Mouse (Mus musculus): ENCODE results near the gene Hirip3. TPM values are rescaled to one million over a fixed set of nuclear protein-coding genes. Genes with fewer than 3 reads are reported as not detected.

The Hirip3 gene
- 46.1 and 50.7 TPM in 2 replicates for polyA plus RNA-seq (2016; fragmentation: Nextera tagmentation; extraction: Ambion mirVana)

- peak within 1 kb of the TSS; percentile 82 for H3K4me2 ChIP-seq
- H3K9me3 ChIP-seq: no peaks in the 10 kb centered on the region
- H3K36me3 ChIP-seq: peaks cover 73% of the 10 kb centered on the region
- H3K27me3 ChIP-seq: no peaks in the 10 kb centered on the region
- ATAC-seq (ENCODE audit: insufficient number of reproducible peaks, insufficient read depth, low FRiP score, low TSS enrichment, low read depth): peak; percentile 90
- peak within 1 kb of the TSS; percentile 89 for H3K27ac ChIP-seq
- peak within 1 kb of the TSS; percentile 69 for H3K4me3 ChIP-seq (replicated peaks)
- peaks cover 30% of the 10 kb centered on the region for H3K4me1 ChIP-seq (replicated peaks)
- H3K9ac ChIP-seq (replicated peaks): peak within 1 kb of the TSS; percentile 68
- 2% methylated on average over 42 of the region's 42 CpGs for WGBS
These were observed at the start of gene Hirip3 for GRCm38 (mm10) chr7:126861429-126862130. TSS of gene Hirip3 (plus strand) at chr7:126861972.

DNA sequence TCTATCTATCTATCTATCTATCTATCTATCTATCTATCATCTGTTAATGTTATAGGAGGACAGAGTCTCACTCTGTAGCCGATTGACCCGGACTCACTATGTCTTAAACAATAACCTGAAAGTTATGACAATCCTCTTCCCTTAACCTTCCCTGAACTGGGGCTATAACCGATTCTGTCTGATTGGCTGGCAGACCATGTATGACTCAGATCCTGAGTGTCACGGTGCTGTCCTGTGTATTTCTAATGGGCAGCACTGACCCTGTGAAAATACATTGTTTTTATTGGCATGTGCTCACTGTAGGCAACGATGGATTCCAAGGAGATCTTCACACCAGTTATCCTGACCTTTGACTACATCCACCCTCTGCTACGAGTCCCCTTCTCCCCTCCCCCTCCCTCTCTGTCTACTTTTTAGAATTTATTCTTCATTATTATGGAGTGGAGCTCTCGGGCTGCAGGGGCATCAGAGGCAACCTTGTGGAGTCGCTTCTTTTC, 46.0 kb upstream of the Hirip3 start:
- Histone ChIP-seq H3K4me1 (replicated peaks) (no peaks in the 10 kb centered on the region), H3K4me2 (no peak overlapping the region), H3K9me3 (no peaks in the 10 kb centered on the region), H3K4me3 (replicated peaks) (no peak overlapping the region), H3K9ac (replicated peaks) (no peak overlapping the region), H3K36me3 (no peaks in the 10 kb centered on the region), H3K27me3 (peaks cover 9% of the 10 kb centered on the region; the same call in 1 of the 2 replicates), H3K27ac (no peak overlapping the region)
- no peak for ATAC-seq (ENCODE audit: insufficient number of reproducible peaks, insufficient read depth, low FRiP score, low TSS enrichment, low read depth)
- WGBS: 73% methylated on average over 8 of the region's 8 CpGs

DNA sequence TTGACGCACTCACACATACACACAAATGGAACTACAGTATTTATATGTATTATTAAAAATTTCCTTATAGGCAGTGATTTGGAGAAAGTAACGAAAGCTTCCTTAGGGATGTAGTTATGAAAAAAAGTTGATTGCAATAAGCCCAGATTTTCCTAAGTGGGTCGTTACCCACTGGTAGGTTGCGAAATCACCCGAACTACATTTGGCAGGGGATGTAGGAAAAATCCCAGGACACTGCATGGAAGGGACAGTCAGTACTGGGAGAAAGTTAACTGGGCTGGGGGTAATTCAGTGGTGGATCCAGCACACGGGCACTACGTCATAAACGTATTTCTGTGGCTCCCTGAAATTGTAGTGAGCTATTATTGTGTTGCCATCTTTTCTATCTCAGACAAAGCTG, 45.3 kb upstream of the Hirip3 start:
- 82% methylated on average over 8 of the region's 8 CpGs for WGBS

GRCm38 (mm10) chr7:126817595-126817994, 44.2 kb upstream of the Hirip3 start:
- H3K4me1 ChIP-seq (replicated peaks): 0 out of 2 replicates have a peak, but pooled peaks cover under 1% of the 10 kb centered on the region
- H3K4me2 ChIP-seq: no peak overlapping the region
- no peaks in the 10 kb centered on the region for H3K9me3 ChIP-seq
- ATAC-seq (ENCODE audit: insufficient number of reproducible peaks, insufficient read depth, low FRiP score, low TSS enrichment, low read depth): no peak
- 88% methylated on average over 7 of the region's 7 CpGs for WGBS
- peaks cover 16% of the 10 kb centered on the region for H3K27me3 ChIP-seq
- H3K9ac ChIP-seq (replicated peaks): no peak overlapping the region
- H3K36me3 ChIP-seq: no peaks in the 10 kb centered on the region
- no peak overlapping the region for H3K27ac ChIP-seq
- H3K4me3 ChIP-seq (replicated peaks): no peak overlapping the region

More for the DNA sequence above, 45.3 kb upstream of the Hirip3 start:
- Histone ChIP-seq H3K27ac (no peak overlapping the region), H3K9me3 (no peaks in the 10 kb centered on the region), H3K4me2 (no peak overlapping the region), H3K36me3 (no peaks in the 10 kb centered on the region), H3K27me3 (peaks cover 9% of the 10 kb centered on the region; the same call in 1 of the 2 replicates), H3K9ac (replicated peaks) (no peak overlapping the region), H3K4me3 (replicated peaks) (no peak overlapping the region), H3K4me1 (replicated peaks) (no peaks in the 10 kb centered on the region)
- no peak for ATAC-seq (ENCODE audit: insufficient number of reproducible peaks, insufficient read depth, low FRiP score, low TSS enrichment, low read depth)

DNA sequence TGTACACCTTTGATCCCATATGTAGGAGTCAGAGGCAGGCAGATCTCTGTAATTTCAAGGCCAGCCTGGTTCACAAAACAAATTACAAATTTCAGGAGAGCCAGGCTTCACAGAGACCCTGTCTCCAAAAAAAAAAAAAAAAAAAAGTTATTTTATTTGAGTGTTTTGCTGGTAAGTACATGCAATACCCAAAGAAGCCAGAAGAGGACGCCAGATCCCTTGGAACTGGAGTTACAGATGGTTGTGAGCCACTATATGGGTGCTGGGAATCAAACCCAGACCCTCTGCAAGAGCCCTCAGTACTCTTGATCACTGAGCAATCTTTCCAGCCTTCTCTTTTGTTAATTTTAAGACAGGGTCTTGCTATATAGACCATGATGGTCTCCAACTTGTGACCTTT, 43.0 kb upstream of the Hirip3 start:
- no peak for ATAC-seq (ENCODE audit: insufficient number of reproducible peaks, insufficient read depth, low FRiP score, low TSS enrichment, low read depth)
- H3K36me3 ChIP-seq: no peaks in the 10 kb centered on the region
- peaks cover 22% of the 10 kb centered on the region for H3K27me3 ChIP-seq
- peaks cover 11% of the 10 kb centered on the region for H3K4me1 ChIP-seq (replicated peaks)
- no peak overlapping the region for H3K4me2 ChIP-seq
- H3K27ac ChIP-seq: no peak overlapping the region
- no peaks in the 10 kb centered on the region for H3K9me3 ChIP-seq
- H3K9ac ChIP-seq (replicated peaks): no peak overlapping the region
- no peak overlapping the region for H3K4me3 ChIP-seq (replicated peaks)
- 29% methylated on average over 1 of the region's 1 CpGs for WGBS

- Histone ChIP-seq H3K27me3 (peaks cover 45% of the 10 kb centered on the region), H3K9me3 (no peaks in the 10 kb centered on the region), H3K4me2 (no peak overlapping the region), H3K9ac (replicated peaks) (no peak overlapping the region), H3K36me3 (no peaks in the 10 kb centered on the region), H3K27ac (no peak overlapping the region), H3K4me1 (replicated peaks) (peaks cover 11% of the 10 kb centered on the region), H3K4me3 (replicated peaks) (no peak overlapping the region)
- no peak for ATAC-seq (ENCODE audit: insufficient number of reproducible peaks, insufficient read depth, low FRiP score, low TSS enrichment, low read depth)
- WGBS: 19% methylated on average over 7 of the region's 7 CpGs
These were observed 39.8 kb upstream of the Hirip3 start for GRCm38 (mm10) chr7:126821835-126822511.

- H3K4me2 ChIP-seq: peak overlapping the region; percentile 56
These were observed 39.0 kb upstream of the Hirip3 start for GRCm38 (mm10) chr7:126822741-126823140.

GRCm38 (mm10) chr7:126823202-126823711, 38.5 kb upstream of the Hirip3 start:
- Histone ChIP-seq H3K27me3 (peaks cover 45% of the 10 kb centered on the region), H3K27ac (no peak overlapping the region), H3K9me3 (no peaks in the 10 kb centered on the region), H3K9ac (replicated peaks) (peak overlapping the region; percentile 45; the same call in 1 of the 2 replicates), H3K4me2 (peak overlapping the region; percentile 56), H3K4me3 (replicated peaks) (peak overlapping the region; percentile 33), H3K36me3 (no peaks in the 10 kb centered on the region), H3K4me1 (replicated peaks) (peaks cover 11% of the 10 kb centered on the region)
- ATAC-seq (ENCODE audit: insufficient number of reproducible peaks, insufficient read depth, low FRiP score, low TSS enrichment, low read depth): no peak
- 0% methylated on average over 7 of the region's 19 CpGs for WGBS

More at GRCm38 (mm10) chr7:126822741-126823140, 39.0 kb upstream of the Hirip3 start:
- H3K27ac ChIP-seq: no peak overlapping the region
- peaks cover 11% of the 10 kb centered on the region for H3K4me1 ChIP-seq (replicated peaks)
- no peaks in the 10 kb centered on the region for H3K9me3 ChIP-seq
- WGBS: 7% methylated on average over 9 of the region's 9 CpGs
- H3K9ac ChIP-seq (replicated peaks): no peak overlapping the region
- H3K4me3 ChIP-seq (replicated peaks): 0 out of 2 replicates have a peak overlapping the region, but pooled peaks have one; percentile 33
- H3K36me3 ChIP-seq: no peaks in the 10 kb centered on the region
- ATAC-seq (ENCODE audit: insufficient number of reproducible peaks, insufficient read depth, low FRiP score, low TSS enrichment, low read depth): no peak
- H3K27me3 ChIP-seq: peaks cover 45% of the 10 kb centered on the region

DNA sequence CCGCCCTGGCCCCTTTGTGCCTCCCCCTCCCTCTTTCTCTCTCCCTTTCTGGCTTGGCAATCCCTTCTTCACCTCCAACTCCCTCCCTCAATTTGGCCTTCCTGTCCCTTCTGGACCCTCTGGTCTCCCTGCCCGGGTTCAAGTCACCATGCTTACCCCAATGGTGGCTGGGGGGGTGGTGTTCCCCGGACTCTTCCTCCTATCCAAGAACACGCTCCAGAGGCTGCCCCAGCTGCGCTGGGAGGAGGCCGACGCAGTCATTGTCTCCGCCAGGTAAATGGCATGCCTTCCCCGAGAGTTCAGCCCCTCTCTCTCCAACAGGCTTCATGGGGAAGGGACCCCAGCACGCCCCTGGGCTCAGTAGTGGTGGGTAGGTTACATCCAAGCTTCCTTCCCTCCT, 37.8 kb upstream of the Hirip3 start:
- Histone ChIP-seq H3K4me3 (replicated peaks) (no peak overlapping the region), H3K27ac (no peak overlapping the region), H3K4me1 (replicated peaks) (peaks cover 11% of the 10 kb centered on the region), H3K36me3 (no peaks in the 10 kb centered on the region), H3K4me2 (no peak overlapping the region), H3K9me3 (no peaks in the 10 kb centered on the region), H3K9ac (replicated peaks) (no peak overlapping the region), H3K27me3 (peaks cover 48% of the 10 kb centered on the region)
- ATAC-seq (ENCODE audit: insufficient number of reproducible peaks, insufficient read depth, low FRiP score, low TSS enrichment, low read depth): no peak
- 14% methylated on average over 10 of the region's 10 CpGs for WGBS

- H3K27me3 ChIP-seq: peaks cover 63% of the 10 kb centered on the region
- WGBS: 15% methylated on average over 8 of the region's 8 CpGs
- H3K9me3 ChIP-seq: no peaks in the 10 kb centered on the region
- H3K27ac ChIP-seq: no peak overlapping the region
- H3K36me3 ChIP-seq: no peaks in the 10 kb centered on the region
- H3K4me2 ChIP-seq: no peak overlapping the region
- H3K4me3 ChIP-seq (replicated peaks): no peak overlapping the region
- no peak for ATAC-seq (ENCODE audit: insufficient number of reproducible peaks, insufficient read depth, low FRiP score, low TSS enrichment, low read depth)
- H3K4me1 ChIP-seq (replicated peaks): peaks cover 18% of the 10 kb centered on the region
- no peak overlapping the region for H3K9ac ChIP-seq (replicated peaks)
These were observed 36.4 kb upstream of the Hirip3 start for GRCm38 (mm10) chr7:126825403-126825802.

- no peak overlapping the region for H3K4me2 ChIP-seq
These were observed 35.8 kb upstream of the Hirip3 start for GRCm38 (mm10) chr7:126825952-126826351.

More at GRCm38 (mm10) chr7:126825952-126826351, 35.8 kb upstream of the Hirip3 start:
- H3K9ac ChIP-seq (replicated peaks): no peak overlapping the region
- peaks cover 68% of the 10 kb centered on the region for H3K27me3 ChIP-seq
- no peak overlapping the region for H3K4me3 ChIP-seq (replicated peaks)
- WGBS: 64% methylated on average over 5 of the region's 5 CpGs
- ATAC-seq (ENCODE audit: insufficient number of reproducible peaks, insufficient read depth, low FRiP score, low TSS enrichment, low read depth): no peak
- no peaks in the 10 kb centered on the region for H3K9me3 ChIP-seq
- H3K36me3 ChIP-seq: no peaks in the 10 kb centered on the region
- no peak overlapping the region for H3K27ac ChIP-seq
- peaks cover 18% of the 10 kb centered on the region for H3K4me1 ChIP-seq (replicated peaks)

All from limb, embryonic 12.5 days (tissue).